Mouse (Mus musculus) MEL (cell line): ENCODE data around the gene Atxn2. TPM values are rescaled to one million over a fixed set of nuclear protein-coding genes. Genes with fewer than 3 reads are reported as not detected.

Experiments used
- DNase-seq: peaks from one replicate; pipeline ENCODE4 v3.0.0; 2011; ENCODE audit warnings: low read depth, low spot score
- H3K27ac ChIP-seq: 2 replicates; pipeline ENCODE4 v1.5.1; 2012; ENCODE audit warnings: low read depth, mild to moderate bottlenecking, control low read depth, low read length, moderate library complexity; ENCODE audit not compliant: control insufficient read depth
- H3K27me3 ChIP-seq, 2 experiments: fragments of 150-350 bp in 1 of 2; sonication (generic) in 1 of 2; 2 replicates each; pipeline ENCODE4 v1.6.1; 2012; ENCODE audit warnings: low read length in 2 of 2, mild to moderate bottlenecking in 2 of 2, improper control_type of control experiment in 1 of 2, moderate library complexity in 1 of 2; ENCODE audit not compliant: insufficient read depth in 2 of 2, control insufficient read depth in 1 of 2
- H3K36me3 ChIP-seq, 2 experiments: 2 replicates each; pipeline ENCODE4 v1.6.1; 2012 to 2014; ENCODE audit warnings: low read length in 2 of 2, improper control_type of control experiment in 1 of 2, inconsistent platforms in 1 of 2, mild to moderate bottlenecking in 1 of 2; ENCODE audit not compliant: insufficient read depth in 2 of 2, control insufficient read depth in 1 of 2
- H3K4me1 ChIP-seq, 2 experiments: fragments of 150-350 bp in 1 of 2; sonication (generic) in 1 of 2; 2 replicates each; pipeline ENCODE4 v1.6.1; 2012; ENCODE audit warnings: low read length in 2 of 2, improper control_type of control experiment in 1 of 2, mild to moderate bottlenecking in 1 of 2; ENCODE audit not compliant: insufficient read depth in 2 of 2, control insufficient read depth in 1 of 2
- H3K4me3 ChIP-seq, 2 experiments: fragments of 150-350 bp in 1 of 2; sonication (generic) in 1 of 2; 2 replicates each; pipeline ENCODE4 v1.5.1; 2012; ENCODE audit warnings: low read depth in 2 of 2, low read length in 2 of 2, mild to moderate bottlenecking in 2 of 2, moderate library complexity in 2 of 2, control low read depth in 1 of 2, improper control_type of control experiment in 1 of 2; ENCODE audit not compliant: control insufficient read depth in 1 of 2, insufficient read depth in 1 of 2
- H3K79me2 ChIP-seq: 2 replicates; pipeline ENCODE4 v1.6.1; 2012; ENCODE audit warnings: mild to moderate bottlenecking, low read length, moderate library complexity; ENCODE audit not compliant: control insufficient read depth, poor library complexity, insufficient read depth
- H3K9ac ChIP-seq: 2 replicates; pipeline ENCODE4 v1.6.1; 2012; ENCODE audit warnings: low read depth, mild to moderate bottlenecking, control low read depth, low read length, moderate library complexity; ENCODE audit not compliant: control insufficient read depth, poor library complexity, severe bottlenecking
- H3K9me3 ChIP-seq: fragments of 150-350 bp; sonication (generic); replicated peaks from 2 replicates; pipeline ENCODE4 v1.6.1; 2012; ENCODE audit warnings: mild to moderate bottlenecking, low read length, improper control_type of control experiment, moderate library complexity; ENCODE audit not compliant: insufficient read depth
- CHD2 ChIP-seq: IDR thresholded peaks from 2 replicates; pipeline ENCODE4 v1.6.1; 2011; ENCODE audit warnings: low read length, improper control_type of control experiment
- CTCF ChIP-seq, 3 experiments: IDR thresholded peaks in 2 of 3; conservative IDR thresholded peaks in 1 of 3; 2 replicates each; pipeline ENCODE4 v1.5.1; 2011 to 2012; ENCODE audit warnings: low read length in 3 of 3, low read depth in 2 of 3, mild to moderate bottlenecking in 2 of 3, improper control_type of control experiment in 1 of 3, inconsistent platforms in 1 of 3, mixed read lengths in 1 of 3, moderate library complexity in 1 of 3; ENCODE audit not compliant: control insufficient read depth in 1 of 3, insufficient read depth in 1 of 3, poor library complexity in 1 of 3, severe bottlenecking in 1 of 3
- E2F4 ChIP-seq: IDR thresholded peaks from 2 replicates; pipeline ENCODE4 v1.6.1; 2011; ENCODE audit warnings: low read depth, low read length, improper control_type of control experiment, borderline replicate concordance
- ELF1 ChIP-seq: IDR thresholded peaks from 2 replicates; pipeline ENCODE4 v1.6.1; 2014; ENCODE audit warnings: low read depth, mild to moderate bottlenecking, inconsistent platforms, low read length, improper control_type of control experiment, moderate library complexity
- EP300 ChIP-seq, 2 experiments: IDR thresholded peaks; 2 replicates each; pipeline ENCODE4 v1.6.1; 2011; ENCODE audit warnings: improper control_type of control experiment in 2 of 2, low read length in 2 of 2, low read depth in 1 of 2, mild to moderate bottlenecking in 1 of 2
- ETS1 ChIP-seq: IDR thresholded peaks from 2 replicates; pipeline ENCODE4 v1.6.1; 2012; ENCODE audit warnings: low read depth, mild to moderate bottlenecking, inconsistent platforms, low read length, improper control_type of control experiment, moderate library complexity
- GABPA ChIP-seq: IDR thresholded peaks from 2 replicates; pipeline ENCODE4 v1.6.1; 2012; ENCODE audit warnings: low read depth, mild to moderate bottlenecking, inconsistent platforms, low read length, improper control_type of control experiment, moderate library complexity
- GATA1 ChIP-seq: IDR thresholded peaks from 2 replicates; pipeline ENCODE4 v1.6.1; 2011; ENCODE audit warnings: low read depth, low read length, improper control_type of control experiment
- KAT2A ChIP-seq: conservative IDR thresholded peaks from 2 replicates; pipeline ENCODE4 v1.6.1; 2012; ENCODE audit warnings: low read depth, low read length, improper control_type of control experiment, inconsistent platforms
- MAFK ChIP-seq: IDR thresholded peaks from 2 replicates; pipeline ENCODE4 v1.6.1; 2011; ENCODE audit warnings: low read depth, mild to moderate bottlenecking, low read length, improper control_type of control experiment, borderline replicate concordance
- MXI1 ChIP-seq: IDR thresholded peaks from 2 replicates; pipeline ENCODE4 v1.6.1; 2011; ENCODE audit warnings: mild to moderate bottlenecking, low read depth, low read length, improper control_type of control experiment
- NRF1 ChIP-seq: IDR thresholded peaks from 2 replicates; pipeline ENCODE4 v1.6.1; 2014; ENCODE audit warnings: low read depth, mild to moderate bottlenecking, inconsistent platforms, low read length, improper control_type of control experiment, moderate library complexity; ENCODE audit not compliant: poor library complexity, insufficient read depth, severe bottlenecking
- POLR2A ChIP-seq, 2 experiments: IDR thresholded peaks; 2 replicates each; pipeline ENCODE4 v1.6.1; 2011 to 2012; ENCODE audit warnings: low read length in 2 of 2, mild to moderate bottlenecking in 2 of 2, control low read depth in 1 of 2, improper control_type of control experiment in 1 of 2, low read depth in 1 of 2, moderate library complexity in 1 of 2; ENCODE audit not compliant: control insufficient read depth in 1 of 2, insufficient read depth in 1 of 2, poor library complexity in 1 of 2
- POLR2AphosphoS2 ChIP-seq: IDR thresholded peaks from 2 replicates; pipeline ENCODE4 v1.6.1; 2011; ENCODE audit warnings: low read length, improper control_type of control experiment
- POLR2AphosphoS5 ChIP-seq: IDR thresholded peaks from 2 replicates; pipeline ENCODE4 v1.6.1; 2012; ENCODE audit warnings: low read depth, borderline replicate concordance, mild to moderate bottlenecking, inconsistent platforms, low read length, moderate library complexity, mixed read lengths
- SMC3 ChIP-seq: IDR thresholded peaks from 2 replicates; pipeline ENCODE4 v1.6.1; 2011; ENCODE audit warnings: low read depth, low read length, improper control_type of control experiment
- TBP ChIP-seq: IDR thresholded peaks from 2 replicates; pipeline ENCODE4 v1.8.0; 2011; ENCODE audit warnings: low read depth, low read length, improper control_type of control experiment
- UBTF ChIP-seq: IDR thresholded peaks from 2 replicates; pipeline ENCODE4 v1.6.1; 2012; ENCODE audit warnings: low read depth, mild to moderate bottlenecking, inconsistent platforms, low read length, improper control_type of control experiment, moderate library complexity, borderline replicate concordance; ENCODE audit not compliant: insufficient read depth
- USF1 ChIP-seq: IDR thresholded peaks from 2 replicates; pipeline ENCODE4 v1.6.1; 2014; ENCODE audit warnings: low read depth, mild to moderate bottlenecking, inconsistent platforms, low read length, improper control_type of control experiment, moderate library complexity
- ZC3H11A ChIP-seq: IDR thresholded peaks from 2 replicates; pipeline ENCODE4 v1.6.1; 2012; ENCODE audit warnings: low read depth, mild to moderate bottlenecking, inconsistent platforms, low read length, improper control_type of control experiment
- ZKSCAN1 ChIP-seq: IDR thresholded peaks from 2 replicates; pipeline ENCODE4 v1.6.1; 2012; ENCODE audit warnings: low read depth, mild to moderate bottlenecking, inconsistent platforms, low read length, improper control_type of control experiment, moderate library complexity
- ZNF384 ChIP-seq: IDR thresholded peaks from 2 replicates; pipeline ENCODE4 v1.6.1; 2012; ENCODE audit warnings: low read depth, mild to moderate bottlenecking, inconsistent platforms, low read length, improper control_type of control experiment
- polyA plus RNA-seq, 2 experiments: library from polyadenylated mRNA; stranded (reverse) in 1 of 2; unstranded in 1 of 2; fragments of >175 nt in 1 of 2; fragments of >200 nt in 1 of 2; gene quantifications; 2 replicates each; pipeline versions ENCODE4 v1.2.1 to v1.2.4; 2012; ENCODE audit warnings: low replicate concordance in 2 of 2, low read depth in 1 of 2; ENCODE audit not compliant: insufficient read length in 2 of 2, insufficient read depth in 1 of 2, missing spikeins in 1 of 2
- total RNA-seq: library from RNA; depleted of rRNA; stranded (reverse); fragments of 300-350 nt; gene quantifications from 2 replicates; pipeline ENCODE4 v1.2.3, GENCODE M21; 2012

Atxn2 gene
- total and polyA plus RNA-seq, 3 experiments: 16.3 to 476 (median 85.4) TPM

DNA sequence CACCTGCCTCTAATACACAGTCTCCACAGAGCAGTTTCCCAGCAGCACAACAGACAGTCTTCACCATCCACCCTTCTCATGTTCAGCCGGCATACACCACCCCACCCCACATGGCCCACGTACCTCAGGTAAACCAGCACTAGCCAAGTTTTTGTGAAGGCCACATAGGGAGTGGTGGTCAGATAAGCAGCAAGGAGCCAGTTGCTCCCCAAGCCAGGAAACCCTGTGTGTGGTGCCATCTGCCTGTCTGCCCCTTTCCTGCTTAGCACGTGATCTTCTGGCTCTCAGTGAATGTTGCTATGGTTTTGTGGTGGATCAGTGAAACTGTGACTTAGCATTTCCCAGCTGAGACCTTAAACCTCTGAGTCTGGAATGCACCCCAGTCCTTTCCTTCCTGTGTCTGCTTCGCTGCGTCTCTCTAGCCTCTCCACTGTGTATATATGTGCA, 100.4 kb downstream of the Atxn2 start:
- no peaks in the 10 kb centered on the region for H3K4me1 ChIP-seq
- H3K79me2 ChIP-seq: no peaks in the 10 kb centered on the region
- no peaks in the 10 kb centered on the region for H3K9me3 ChIP-seq
- H3K27me3 ChIP-seq: no peaks in the 10 kb centered on the region
- H3K27ac ChIP-seq: no peak overlapping the region
- peaks cover 0 to 5% of the 10 kb centered on the region in 2 experiments; a peak in 1 of 4 replicates for H3K36me3 ChIP-seq
- no peak for DNase-seq
- TF ChIP-seq UBTF (no peak), POLR2AphosphoS2 (no peak), ZNF384 (no peak)
- TF ChIP-seq, all 39 proteins: peak for 0
- Histone ChIP-seq H3K9ac (no peak overlapping the region), H3K4me3 (no peak overlapping the region)

DNA sequence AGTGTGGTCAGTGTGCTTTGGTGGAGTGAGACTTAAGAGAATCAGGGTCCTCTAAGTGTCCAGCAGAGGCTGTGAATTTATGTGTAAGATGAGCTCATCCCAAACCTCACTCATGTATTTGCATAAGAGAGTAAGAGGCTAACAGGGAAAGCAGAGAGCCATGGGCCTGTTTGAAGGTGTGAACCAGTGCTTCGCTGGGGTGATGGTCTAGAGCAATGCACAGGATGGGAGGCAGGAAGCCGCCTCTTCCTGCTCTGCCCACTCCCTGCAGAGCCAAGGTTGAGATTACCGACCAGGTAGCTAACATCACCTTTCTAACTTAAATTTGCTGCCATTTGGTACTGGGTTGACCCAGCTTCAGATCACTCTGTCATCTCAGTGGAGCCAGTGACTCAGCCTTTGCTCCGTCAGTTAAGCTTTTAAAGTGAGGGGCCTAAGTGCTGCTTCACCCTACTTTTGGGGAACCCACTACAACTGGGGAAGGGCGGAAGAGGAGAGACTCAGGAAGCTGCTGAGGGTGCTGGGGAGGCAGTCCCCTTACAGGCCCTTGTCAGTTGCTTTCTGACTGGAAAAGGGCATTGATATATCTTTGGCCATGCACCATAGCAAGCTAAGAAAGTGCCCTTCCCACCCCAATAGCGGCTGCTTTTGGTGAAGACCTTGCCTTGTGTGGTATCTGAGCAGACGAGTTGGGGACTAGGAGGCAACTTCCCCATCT, 101.5 kb downstream of the Atxn2 start:
- Histone ChIP-seq H3K36me3 (peaks cover 0 to 7% of the 10 kb centered on the region in 2 experiments; a peak in 1 of 4 replicates), H3K27ac (no peak overlapping the region)

DNA sequence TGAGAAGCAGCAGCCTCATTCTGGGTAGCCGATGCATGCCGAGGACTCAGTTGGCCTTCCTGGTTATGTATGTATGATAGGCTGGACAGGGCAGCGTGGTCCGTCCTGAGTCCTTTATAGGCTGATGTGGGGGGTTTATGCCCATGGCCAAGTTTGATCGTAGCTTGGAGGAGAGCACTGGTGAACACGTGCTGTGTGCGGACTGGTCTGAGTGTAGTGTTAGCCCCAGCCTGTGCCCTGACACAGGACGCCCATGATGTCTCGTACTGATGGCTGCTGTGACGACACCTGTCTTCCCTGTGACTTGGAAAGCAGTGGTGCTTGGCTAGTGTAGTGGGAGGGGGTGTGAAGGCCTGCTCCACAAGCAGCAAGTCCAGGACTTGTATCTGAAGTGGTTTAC, 102.6 kb downstream of the Atxn2 start:
- H3K27ac ChIP-seq: no peak overlapping the region
- no peaks in the 10 kb centered on the region for H3K27me3 ChIP-seq
- no peak overlapping the region for H3K4me3 ChIP-seq
- TF ChIP-seq GABPA: no peak
- no peak for TF ChIP-seq EP300 (IDR thresholded peaks at IDR 0.05; ENCODE audit: low read depth in 1 of 2, low read length in 2 of 2)
- TF ChIP-seq ELF1: no peak
- TF ChIP-seq CHD2: no peak
- TF ChIP-seq MXI1: no peak
- TF ChIP-seq ZKSCAN1: no peak
- no peak for TF ChIP-seq KAT2A
- TF ChIP-seq POLR2A (IDR thresholded peaks at IDR 0.05; ENCODE audit: control insufficient read depth in 1 of 2, insufficient read depth in 1 of 2, low read depth in 1 of 2, low read length in 2 of 2, poor library complexity in 1 of 2): no peak
- TF ChIP-seq NRF1: no peak
- no peak for TF ChIP-seq UBTF
- TF ChIP-seq TBP: no peak
- no peak for TF ChIP-seq MAFK
- no peak for TF ChIP-seq SMC3
- TF ChIP-seq, all 39 proteins: peak for 0
- no peaks in the 10 kb centered on the region for H3K9me3 ChIP-seq
- no peaks in the 10 kb centered on the region for H3K79me2 ChIP-seq
- H3K9ac ChIP-seq: no peak overlapping the region
- peaks cover 0 to 5% of the 10 kb centered on the region in 2 experiments; a peak in 1 of 4 replicates for H3K36me3 ChIP-seq
- no peak for DNase-seq
- H3K4me1 ChIP-seq: no peaks in the 10 kb centered on the region

More for the DNA sequence above, 101.5 kb downstream of the Atxn2 start:
- H3K4me1 ChIP-seq: no peaks in the 10 kb centered on the region
- TF ChIP-seq NRF1 (no peak), ZC3H11A (no peak), ZNF384 (no peak), MAFK (no peak), CTCF (IDR thresholded peaks at IDR 0.05 in 2 of 3, conservative IDR thresholded peaks at IDR 0.05 in 1 of 3; ENCODE audit: control insufficient read depth in 1 of 3, insufficient read depth in 1 of 3, low read depth in 2 of 3, low read length in 3 of 3, poor library complexity in 1 of 3, severe bottlenecking in 1 of 3) (no peak), USF1 (no peak), KAT2A (no peak), POLR2AphosphoS2 (no peak), E2F4 (no peak), GATA1 (no peak), POLR2AphosphoS5 (no peak), ETS1 (no peak), GABPA (no peak)
- H3K4me3 ChIP-seq: no peak overlapping the region
- DNase-seq: no peak
- no peak overlapping the region for H3K9ac ChIP-seq
- H3K79me2 ChIP-seq: no peaks in the 10 kb centered on the region
- no peaks in the 10 kb centered on the region for H3K9me3 ChIP-seq
- no peaks in the 10 kb centered on the region for H3K27me3 ChIP-seq
